Mouse (Mus musculus): ENCODE measurements at regions not wholly inside any gene's neighbourhood (a gene's known extent, or its start where the extent isn't known, plus 50 kb on each side); places are given as distances from the start of the nearest gene placed in this dataset.
A peak's percentile ranks its signal among the peaks of the same experiment; 100 is the strongest.

- no peak overlapping the region for H3K27ac ChIP-seq (replicated peaks; ENCODE audit: low read depth, low read length)
- H3K27me3 ChIP-seq (ENCODE audit: control insufficient read depth, insufficient read depth, low read length), result no peaks in the 10 kb centered on the region
- no peak overlapping the region for H3K4me3 ChIP-seq (replicated peaks; ENCODE audit: low read depth, low read length)
- WGBS, result 79% methylated on average over 7 of the region's 7 CpGs
- no peak for DNase-seq
- H3K4me2 ChIP-seq (ENCODE audit: low read length), result no peak overlapping the region
- peaks cover 6% of the 10 kb centered on the region; the same call in 1 of the 2 replicates for H3K4me1 ChIP-seq (ENCODE audit: control insufficient read depth, insufficient read depth, low read length)
- no peak for ATAC-seq (ENCODE audit: low FRiP score, low TSS enrichment)
- no peaks in the 10 kb centered on the region for H3K9me3 ChIP-seq (ENCODE audit: control insufficient read depth, low read length)
- no peak overlapping the region for H3K9ac ChIP-seq (replicated peaks; ENCODE audit: low read length)
- no peaks in the 10 kb centered on the region for H3K36me3 ChIP-seq (ENCODE audit: control insufficient read depth, insufficient read depth, low read length)
Measured at GRCm38 (mm10) chr14:80265081-80265480, 281.2 kb downstream of the Olfm4 start.

DNA sequence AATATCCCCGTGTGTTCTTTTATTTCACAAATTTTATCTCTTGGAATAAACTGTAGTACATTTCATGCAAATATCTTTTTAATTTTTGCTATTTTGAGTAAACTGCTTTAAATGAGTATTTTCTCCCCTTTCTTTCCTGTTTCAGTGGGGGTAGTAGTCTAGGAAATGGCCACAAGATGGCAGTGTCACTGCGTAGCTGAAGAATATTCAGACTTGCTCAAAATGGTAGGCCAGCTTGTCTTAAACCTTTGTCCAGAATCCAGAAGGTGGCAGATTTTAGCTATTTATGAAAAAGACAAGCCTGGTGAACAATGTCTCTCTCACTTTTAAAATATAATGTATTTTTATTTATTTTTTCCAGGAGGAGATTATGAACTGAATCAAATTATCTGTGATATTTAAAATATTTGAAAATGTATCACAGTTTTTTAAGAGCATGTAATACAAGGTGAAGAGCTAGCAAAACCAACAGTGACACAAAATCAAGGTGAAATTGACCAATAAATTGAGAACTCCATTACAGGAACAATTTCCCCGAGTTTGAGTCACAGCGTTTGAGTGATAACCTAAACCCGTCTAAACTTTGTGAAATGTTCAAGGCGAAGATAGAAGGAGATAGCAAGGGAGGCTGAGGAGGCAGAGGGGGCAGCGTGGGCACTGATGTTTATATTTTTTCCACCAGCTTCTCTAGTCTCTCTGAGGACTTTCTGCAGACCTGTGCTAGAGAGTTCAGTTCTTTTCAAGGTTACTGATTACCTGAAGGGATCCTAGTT lies 285.5 kb downstream of the Olfm4 start:
- Histone ChIP-seq H3K4me2 (ENCODE audit: low read length) (peak overlapping the region; percentile 25), H3K9ac (replicated peaks; ENCODE audit: low read length) (no peak overlapping the region), H3K27me3 (ENCODE audit: control insufficient read depth, insufficient read depth, low read length) (no peaks in the 10 kb centered on the region), H3K36me3 (ENCODE audit: control insufficient read depth, insufficient read depth, low read length) (no peaks in the 10 kb centered on the region), H3K27ac (replicated peaks; ENCODE audit: low read depth, low read length) (peak overlapping the region; percentile 65), H3K9me3 (ENCODE audit: control insufficient read depth, low read length) (no peaks in the 10 kb centered on the region), H3K4me3 (replicated peaks; ENCODE audit: low read depth, low read length) (no peak overlapping the region), H3K4me1 (ENCODE audit: control insufficient read depth, insufficient read depth, low read length) (peaks cover 8% of the 10 kb centered on the region; the same call in 1 of the 2 replicates)
- DNase-seq (peak; percentile 95), ATAC-seq (ENCODE audit: low FRiP score, low TSS enrichment) (peak; percentile 76; the same call in 1 of the 2 replicates)
- 38% methylated on average over 7 of the region's 7 CpGs for WGBS

- H3K4me2 ChIP-seq (ENCODE audit: low read length), result peak overlapping the region; percentile 25
- no peak for DNase-seq
Measured at GRCm38 (mm10) chr14:80270063-80270462, 286.2 kb downstream of the Olfm4 start.

GRCm38 (mm10) chr14:80280188-80280587 lies 296.3 kb downstream of the Olfm4 start:
- H3K27me3 ChIP-seq (ENCODE audit: control insufficient read depth, insufficient read depth, low read length), result no peaks in the 10 kb centered on the region
- ATAC-seq (ENCODE audit: low FRiP score, low TSS enrichment) (no peak), DNase-seq (no peak)
- no peaks in the 10 kb centered on the region for H3K36me3 ChIP-seq (ENCODE audit: control insufficient read depth, insufficient read depth, low read length)
- H3K4me3 ChIP-seq (replicated peaks; ENCODE audit: low read depth, low read length), result no peak overlapping the region
- no peaks in the 10 kb centered on the region for H3K9me3 ChIP-seq (ENCODE audit: control insufficient read depth, low read length)
- 77% methylated on average over 4 of the region's 4 CpGs for WGBS
- no peak overlapping the region for H3K4me2 ChIP-seq (ENCODE audit: low read length)
- no peak overlapping the region for H3K9ac ChIP-seq (replicated peaks; ENCODE audit: low read length)
- H3K4me1 ChIP-seq (ENCODE audit: control insufficient read depth, insufficient read depth, low read length), result no peaks in the 10 kb centered on the region
- H3K27ac ChIP-seq (replicated peaks; ENCODE audit: low read depth, low read length), result no peak overlapping the region

More at GRCm38 (mm10) chr14:80270063-80270462, 286.2 kb downstream of the Olfm4 start:
- Histone ChIP-seq H3K27ac (replicated peaks; ENCODE audit: low read depth, low read length) (peak overlapping the region; percentile 65), H3K9me3 (ENCODE audit: control insufficient read depth, low read length) (no peaks in the 10 kb centered on the region), H3K27me3 (ENCODE audit: control insufficient read depth, insufficient read depth, low read length) (no peaks in the 10 kb centered on the region), H3K4me1 (ENCODE audit: control insufficient read depth, insufficient read depth, low read length) (peaks cover 8% of the 10 kb centered on the region; the same call in 1 of the 2 replicates), H3K9ac (replicated peaks; ENCODE audit: low read length) (no peak overlapping the region), H3K4me3 (replicated peaks; ENCODE audit: low read depth, low read length) (no peak overlapping the region), H3K36me3 (ENCODE audit: control insufficient read depth, insufficient read depth, low read length) (no peaks in the 10 kb centered on the region)
- WGBS, result 50% methylated on average over 13 of the region's 13 CpGs
- ATAC-seq (ENCODE audit: low FRiP score, low TSS enrichment), result 0 out of 2 replicates have a peak, but pooled peaks have one; percentile 25

DNA sequence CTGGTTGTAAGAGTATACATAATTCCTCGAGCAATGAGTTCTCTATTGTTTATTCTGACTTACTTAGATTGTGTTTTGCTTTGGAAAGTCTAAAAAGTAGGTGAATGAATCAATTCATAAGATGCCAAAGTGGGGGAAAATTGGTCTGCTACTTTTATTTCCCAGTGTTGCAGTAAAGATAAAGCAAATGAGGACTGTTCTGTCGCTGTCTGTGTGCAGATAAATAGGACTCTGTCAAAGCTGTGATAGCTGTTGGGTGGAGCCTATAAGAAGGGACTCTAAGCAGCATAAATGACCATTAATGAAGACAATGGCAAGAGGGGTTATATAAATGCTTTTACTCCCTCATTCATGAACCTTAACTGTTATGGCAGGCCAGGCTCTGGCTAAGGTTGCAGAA lies 299.8 kb downstream of the Olfm4 start:
- no peak overlapping the region for H3K9ac ChIP-seq (replicated peaks; ENCODE audit: low read length)
- no peak overlapping the region for H3K27ac ChIP-seq (replicated peaks; ENCODE audit: low read depth, low read length)
- DNase-seq, result no peak
- no peaks in the 10 kb centered on the region for H3K9me3 ChIP-seq (ENCODE audit: control insufficient read depth, low read length)
- no peaks in the 10 kb centered on the region for H3K27me3 ChIP-seq (ENCODE audit: control insufficient read depth, insufficient read depth, low read length)
- H3K36me3 ChIP-seq (ENCODE audit: control insufficient read depth, insufficient read depth, low read length), result no peaks in the 10 kb centered on the region
- H3K4me2 ChIP-seq (ENCODE audit: low read length), result no peak overlapping the region
- 75% methylated on average over 2 of the region's 2 CpGs for whole genome bisulfite sequencing
- no peak overlapping the region for H3K4me3 ChIP-seq (replicated peaks; ENCODE audit: low read depth, low read length)
- ATAC-seq (ENCODE audit: low FRiP score, low TSS enrichment), result no peak
- no peaks in the 10 kb centered on the region for H3K4me1 ChIP-seq (ENCODE audit: control insufficient read depth, insufficient read depth, low read length)

GRCm38 (mm10) chr14:80291360-80291759 lies 307.5 kb downstream of the Olfm4 start:
- Histone ChIP-seq H3K36me3 (ENCODE audit: control insufficient read depth, insufficient read depth, low read length) (no peaks in the 10 kb centered on the region), H3K9ac (replicated peaks; ENCODE audit: low read length) (no peak overlapping the region), H3K4me2 (ENCODE audit: low read length) (no peak overlapping the region), H3K27ac (replicated peaks; ENCODE audit: low read depth, low read length) (no peak overlapping the region), H3K9me3 (ENCODE audit: control insufficient read depth, low read length) (no peaks in the 10 kb centered on the region), H3K27me3 (ENCODE audit: control insufficient read depth, insufficient read depth, low read length) (no peaks in the 10 kb centered on the region), H3K4me3 (replicated peaks; ENCODE audit: low read depth, low read length) (no peak overlapping the region), H3K4me1 (ENCODE audit: control insufficient read depth, insufficient read depth, low read length) (no peaks in the 10 kb centered on the region)
- ATAC-seq (ENCODE audit: low FRiP score, low TSS enrichment) (no peak), DNase-seq (no peak)
- 85% methylated on average over 4 of the region's 4 CpGs for WGBS

GRCm38 (mm10) chr14:80293378-80293777 lies 309.5 kb downstream of the Olfm4 start:
- Histone ChIP-seq H3K9me3 (ENCODE audit: control insufficient read depth, low read length) (no peaks in the 10 kb centered on the region), H3K4me3 (replicated peaks; ENCODE audit: low read depth, low read length) (no peak overlapping the region), H3K4me1 (ENCODE audit: control insufficient read depth, insufficient read depth, low read length) (no peaks in the 10 kb centered on the region), H3K36me3 (ENCODE audit: control insufficient read depth, insufficient read depth, low read length) (no peaks in the 10 kb centered on the region), H3K27me3 (ENCODE audit: control insufficient read depth, insufficient read depth, low read length) (no peaks in the 10 kb centered on the region), H3K4me2 (ENCODE audit: low read length) (no peak overlapping the region), H3K9ac (replicated peaks; ENCODE audit: low read length) (no peak overlapping the region), H3K27ac (replicated peaks; ENCODE audit: low read depth, low read length) (no peak overlapping the region)
- DNase-seq, result no peak
- ATAC-seq (ENCODE audit: low FRiP score, low TSS enrichment), result no peak
- 95% methylated on average over 4 of the region's 4 CpGs for WGBS

GRCm38 (mm10) chr14:80329651-80330050 lies 345.8 kb downstream of the Olfm4 start:
- DNase-seq (no peak), ATAC-seq (ENCODE audit: low FRiP score, low TSS enrichment) (no peak)
- H3K4me1 ChIP-seq (ENCODE audit: control insufficient read depth, insufficient read depth, low read length), result no peaks in the 10 kb centered on the region
- H3K4me2 ChIP-seq (ENCODE audit: low read length), result no peak overlapping the region
- H3K36me3 ChIP-seq (ENCODE audit: control insufficient read depth, insufficient read depth, low read length), result no peaks in the 10 kb centered on the region
- no peaks in the 10 kb centered on the region for H3K27me3 ChIP-seq (ENCODE audit: control insufficient read depth, insufficient read depth, low read length)
- H3K4me3 ChIP-seq (replicated peaks; ENCODE audit: low read depth, low read length), result no peak overlapping the region
- no peak overlapping the region for H3K9ac ChIP-seq (replicated peaks; ENCODE audit: low read length)
- H3K9me3 ChIP-seq (ENCODE audit: control insufficient read depth, low read length), result no peaks in the 10 kb centered on the region
- H3K27ac ChIP-seq (replicated peaks; ENCODE audit: low read depth, low read length), result no peak overlapping the region
- 11% methylated on average over 2 of the region's 2 CpGs for WGBS

GRCm38 (mm10) chr14:80362024-80362622 lies 378.2 kb downstream of the Olfm4 start:
- no peaks in the 10 kb centered on the region for H3K27me3 ChIP-seq (ENCODE audit: control insufficient read depth, insufficient read depth, low read length)
- no peak overlapping the region for H3K4me2 ChIP-seq (ENCODE audit: low read length)
- H3K9me3 ChIP-seq (ENCODE audit: control insufficient read depth, low read length), result no peaks in the 10 kb centered on the region
- DNase-seq (peak; percentile 24), ATAC-seq (ENCODE audit: low FRiP score, low TSS enrichment) (no peak)
- H3K9ac ChIP-seq (replicated peaks; ENCODE audit: low read length), result no peak overlapping the region
- H3K27ac ChIP-seq (replicated peaks; ENCODE audit: low read depth, low read length), result no peak overlapping the region
- no peak overlapping the region for H3K4me3 ChIP-seq (replicated peaks; ENCODE audit: low read depth, low read length)
- H3K4me1 ChIP-seq (ENCODE audit: control insufficient read depth, insufficient read depth, low read length), result no peaks in the 10 kb centered on the region
- H3K36me3 ChIP-seq (ENCODE audit: control insufficient read depth, insufficient read depth, low read length), result no peaks in the 10 kb centered on the region

Measured in midbrain, embryonic 14.5 days (tissue).